Mouse (Mus musculus) MEL (cell line): ENCODE measurements at regions not wholly inside any gene's neighbourhood (a gene's known extent, or its start where the extent isn't known, plus 50 kb on each side); places are given as distances from the start of the nearest gene placed in this dataset.

Experiments
- CHD2 ChIP-seq: IDR thresholded peaks from 2 replicates; pipeline ENCODE4 v1.6.1; 2011; ENCODE audit warnings: low read length, improper control_type of control experiment
- CTCF ChIP-seq, 3 experiments: IDR thresholded peaks in 2 of 3; conservative IDR thresholded peaks in 1 of 3; 2 replicates each; pipeline ENCODE4 v1.5.1; 2011 to 2012; ENCODE audit warnings: low read length in 3 of 3, low read depth in 2 of 3, mild to moderate bottlenecking in 2 of 3, improper control_type of control experiment in 1 of 3, inconsistent platforms in 1 of 3, mixed read lengths in 1 of 3, moderate library complexity in 1 of 3; ENCODE audit not compliant: control insufficient read depth in 1 of 3, insufficient read depth in 1 of 3, poor library complexity in 1 of 3, severe bottlenecking in 1 of 3
- E2F4 ChIP-seq: IDR thresholded peaks from 2 replicates; pipeline ENCODE4 v1.6.1; 2011; ENCODE audit warnings: low read depth, low read length, improper control_type of control experiment, borderline replicate concordance
- EP300 ChIP-seq, 2 experiments: IDR thresholded peaks; 2 replicates each; pipeline ENCODE4 v1.6.1; 2011; ENCODE audit warnings: improper control_type of control experiment in 2 of 2, low read length in 2 of 2, low read depth in 1 of 2, mild to moderate bottlenecking in 1 of 2
- GATA1 ChIP-seq: IDR thresholded peaks from 2 replicates; pipeline ENCODE4 v1.6.1; 2011; ENCODE audit warnings: low read depth, low read length, improper control_type of control experiment
- MYC ChIP-seq: IDR thresholded peaks from 2 replicates; pipeline ENCODE4 v1.6.1; 2011; ENCODE audit warnings: low read depth, mild to moderate bottlenecking, low read length, improper control_type of control experiment, moderate library complexity
- NELFE ChIP-seq: IDR thresholded peaks from 2 replicates; pipeline ENCODE4 v1.6.1; 2011; ENCODE audit warnings: low read depth, low read length, improper control_type of control experiment
- POLR2A ChIP-seq, 2 experiments: IDR thresholded peaks; 2 replicates each; pipeline ENCODE4 v1.6.1; 2011 to 2012; ENCODE audit warnings: low read length in 2 of 2, mild to moderate bottlenecking in 2 of 2, control low read depth in 1 of 2, improper control_type of control experiment in 1 of 2, low read depth in 1 of 2, moderate library complexity in 1 of 2; ENCODE audit not compliant: control insufficient read depth in 1 of 2, insufficient read depth in 1 of 2, poor library complexity in 1 of 2
- RCOR1 ChIP-seq: IDR thresholded peaks from 2 replicates; pipeline ENCODE4 v1.6.1; 2012; ENCODE audit warnings: low read depth, mild to moderate bottlenecking, inconsistent platforms, low read length, improper control_type of control experiment
- SMC3 ChIP-seq: IDR thresholded peaks from 2 replicates; pipeline ENCODE4 v1.6.1; 2011; ENCODE audit warnings: low read depth, low read length, improper control_type of control experiment
- TAL1 ChIP-seq: IDR thresholded peaks from 2 replicates; pipeline ENCODE4 v1.6.1; 2012; ENCODE audit warnings: mild to moderate bottlenecking, inconsistent platforms, low read length, moderate library complexity, mixed read lengths
- USF1 ChIP-seq: IDR thresholded peaks from 2 replicates; pipeline ENCODE4 v1.6.1; 2014; ENCODE audit warnings: low read depth, mild to moderate bottlenecking, inconsistent platforms, low read length, improper control_type of control experiment, moderate library complexity
- ZNF384 ChIP-seq: IDR thresholded peaks from 2 replicates; pipeline ENCODE4 v1.6.1; 2012; ENCODE audit warnings: low read depth, mild to moderate bottlenecking, inconsistent platforms, low read length, improper control_type of control experiment

DNA sequence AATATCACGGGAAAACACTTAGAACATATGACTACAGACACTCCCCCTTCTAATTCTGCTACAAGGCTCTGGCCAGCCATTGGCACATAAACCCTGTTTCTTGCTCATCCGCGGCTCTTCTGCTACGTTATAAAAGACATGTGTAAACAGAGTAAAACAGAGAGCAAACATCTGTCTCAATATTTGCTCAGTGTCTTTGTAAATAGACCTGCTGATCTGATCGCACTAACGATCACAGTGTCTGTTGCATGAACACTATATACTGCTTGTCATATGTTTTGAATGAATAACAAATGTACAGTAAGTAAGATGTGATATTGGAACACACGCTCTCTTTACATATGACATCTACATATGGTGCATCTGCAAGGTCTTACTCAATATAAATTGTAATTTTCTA is 325.1 kb upstream of the Fam98a start:
- TF ChIP-seq GATA1: no peak
- no peak for TF ChIP-seq POLR2A (IDR thresholded peaks at IDR 0.05; ENCODE audit: control insufficient read depth in 1 of 2, insufficient read depth in 1 of 2, low read depth in 1 of 2, low read length in 2 of 2, poor library complexity in 1 of 2)
- no peak for TF ChIP-seq CTCF (IDR thresholded peaks at IDR 0.05 in 2 of 3, conservative IDR thresholded peaks at IDR 0.05 in 1 of 3; ENCODE audit: control insufficient read depth in 1 of 3, insufficient read depth in 1 of 3, low read depth in 2 of 3, low read length in 3 of 3, poor library complexity in 1 of 3, severe bottlenecking in 1 of 3)
- no peak for TF ChIP-seq USF1
- no peak for TF ChIP-seq RCOR1
- TF ChIP-seq TAL1: no peak
- no peak for TF ChIP-seq CHD2
- TF ChIP-seq E2F4: no peak
- no peak for TF ChIP-seq MYC
- TF ChIP-seq ZNF384: no peak
- TF ChIP-seq SMC3: no peak
- no peak for TF ChIP-seq NELFE
- no peak for TF ChIP-seq EP300 (IDR thresholded peaks at IDR 0.05; ENCODE audit: low read depth in 1 of 2, low read length in 2 of 2)
